Mouse (Mus musculus) embryo, embryonic 11.5 days (tissue): ENCODE results near the gene Csnk1g2.

ENCODE experiments used
- DNase-seq: peaks from one replicate; pipeline ENCODE4 v3.0.0-alpha.2; 2012; ENCODE audit warnings: low read depth, low spot score

Gene Csnk1g2

DNA sequence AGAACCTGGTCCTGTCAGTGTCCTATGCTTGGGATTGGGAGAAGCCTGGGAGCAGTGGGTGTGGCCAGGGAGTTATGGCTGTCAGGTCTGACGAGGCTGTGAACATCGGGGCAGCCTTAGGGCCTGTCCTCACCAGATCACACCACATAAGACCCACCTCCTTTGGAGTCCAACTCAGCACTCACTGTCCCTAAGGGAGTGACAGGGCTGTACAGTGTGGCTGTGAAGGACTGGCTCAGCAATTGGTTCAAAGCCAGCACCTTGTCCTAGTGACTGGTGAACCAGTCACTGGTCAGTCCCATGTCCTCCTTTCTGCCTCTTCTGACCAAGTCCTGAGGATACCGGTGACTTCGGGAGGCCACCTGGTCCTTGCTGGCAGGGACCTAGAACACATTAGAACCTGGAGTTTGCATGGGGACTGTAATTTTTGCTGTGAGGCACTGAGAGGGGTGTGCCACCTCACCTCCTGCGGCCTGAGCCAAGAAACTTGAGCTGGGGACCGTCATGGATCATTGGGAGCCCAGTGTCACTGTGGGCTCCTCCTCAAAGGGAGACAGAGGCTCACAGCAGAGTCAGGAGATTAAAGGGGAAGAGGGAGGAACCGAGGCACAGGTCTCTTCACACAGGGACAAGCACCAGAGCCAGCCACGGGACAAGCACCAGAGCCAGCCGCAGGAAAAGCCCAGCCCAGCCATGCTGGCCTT, 57.1 kb downstream of the Csnk1g2 start:
- no peak for DNase-seq

DNA sequence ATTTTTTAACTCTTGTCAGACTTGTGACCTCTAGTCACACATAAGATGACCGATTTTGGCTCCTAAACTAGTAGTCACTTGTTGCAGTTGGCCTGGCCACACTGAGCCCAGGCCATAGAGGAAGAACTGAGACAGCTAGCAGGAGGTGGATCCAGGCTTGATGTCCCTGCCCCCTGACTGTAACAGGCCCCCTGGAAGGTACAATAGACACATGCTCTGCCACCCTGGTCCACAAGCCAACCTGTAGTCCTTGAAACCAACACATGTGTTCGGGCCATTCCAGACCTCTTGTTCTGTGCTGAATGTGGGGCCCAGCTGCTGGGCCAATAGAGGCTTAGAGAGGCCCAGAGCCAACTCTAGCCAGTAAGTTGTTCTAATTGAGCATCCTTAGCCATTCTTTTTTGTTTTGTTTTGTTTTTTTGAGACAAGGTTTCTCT, 57.6 kb downstream of the Csnk1g2 start:
- no peak for DNase-seq

DNA sequence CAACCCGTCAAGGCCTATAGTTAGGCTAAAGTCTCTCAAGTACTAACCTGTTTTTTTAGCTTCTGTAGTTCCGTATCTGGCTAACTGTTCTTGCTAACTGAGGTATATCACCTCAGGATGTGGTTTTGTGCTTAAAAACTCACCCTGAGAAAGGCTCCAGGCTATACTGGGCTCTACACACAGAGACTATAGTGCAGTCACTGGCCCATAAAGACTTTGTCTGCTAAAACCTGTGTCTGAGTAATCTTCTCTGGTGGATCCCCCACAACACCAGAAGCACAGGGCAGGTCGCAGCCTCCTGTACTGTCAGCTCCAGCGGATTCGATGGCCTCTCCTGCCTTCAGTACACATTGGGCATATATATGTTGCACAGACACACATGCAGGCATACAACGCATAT, 59.4 kb downstream of the Csnk1g2 start:
- DNase-seq = no peak

DNA sequence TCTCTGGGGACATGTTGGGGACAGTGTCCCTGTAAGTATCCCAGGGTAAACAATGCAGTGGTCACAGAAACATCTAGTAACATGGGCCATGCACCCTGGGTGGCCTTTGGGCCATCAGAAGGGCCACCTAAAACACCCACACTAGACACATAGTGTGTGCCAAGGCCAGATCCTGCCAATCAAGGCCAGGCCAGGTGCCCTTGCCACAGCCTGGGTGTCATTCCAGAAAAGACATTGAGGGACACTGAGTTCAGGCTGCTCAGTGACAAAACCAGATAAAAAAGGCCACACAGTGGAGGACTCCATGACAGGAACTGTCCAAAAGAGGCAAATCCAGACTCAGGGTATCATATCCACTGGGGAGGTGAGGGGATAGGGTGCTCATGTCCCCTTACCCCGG, 61.0 kb downstream of the Csnk1g2 start:
- DNase-seq = no peak

DNA sequence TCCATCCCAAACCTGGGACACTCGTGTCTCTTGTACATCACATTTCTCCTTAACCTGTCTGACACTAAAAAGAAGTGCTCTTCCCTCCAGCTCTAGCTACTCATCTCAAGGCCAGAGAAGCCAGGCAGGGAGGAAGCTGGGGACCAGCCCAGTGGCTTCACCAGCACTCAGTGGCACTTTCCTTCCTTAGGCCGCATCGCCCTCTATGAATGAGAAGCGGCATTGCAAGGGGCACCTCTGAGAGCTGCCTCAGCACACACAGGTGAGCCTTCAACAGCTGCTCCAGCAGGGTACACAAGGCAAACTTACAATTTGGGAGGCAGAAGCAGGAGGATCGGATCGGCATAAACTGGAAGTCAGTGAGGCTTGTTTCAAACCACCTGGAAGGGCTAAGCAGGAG, 61.6 kb downstream of the Csnk1g2 start:
- no peak for DNase-seq

DNA sequence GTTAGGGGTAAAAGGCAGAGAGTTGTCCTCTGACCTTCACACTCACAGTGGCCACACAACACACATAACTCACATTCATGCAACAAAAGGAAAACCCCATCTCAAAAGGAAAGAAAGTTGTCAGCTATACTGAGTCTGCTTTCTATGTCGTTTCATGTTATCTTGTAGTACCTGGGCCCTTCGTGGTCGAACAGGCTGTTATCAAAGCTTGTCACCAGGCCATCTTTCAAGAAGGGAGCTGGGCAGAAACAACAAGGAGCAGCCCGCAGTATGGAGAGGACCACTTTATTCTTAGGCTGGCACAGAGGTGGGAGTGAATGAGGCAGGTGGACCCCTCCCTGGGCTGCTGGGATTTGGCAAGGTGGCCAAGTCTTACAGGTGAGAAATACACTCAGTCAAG, 62.3 kb downstream of the Csnk1g2 start:
- no peak for DNase-seq

DNA sequence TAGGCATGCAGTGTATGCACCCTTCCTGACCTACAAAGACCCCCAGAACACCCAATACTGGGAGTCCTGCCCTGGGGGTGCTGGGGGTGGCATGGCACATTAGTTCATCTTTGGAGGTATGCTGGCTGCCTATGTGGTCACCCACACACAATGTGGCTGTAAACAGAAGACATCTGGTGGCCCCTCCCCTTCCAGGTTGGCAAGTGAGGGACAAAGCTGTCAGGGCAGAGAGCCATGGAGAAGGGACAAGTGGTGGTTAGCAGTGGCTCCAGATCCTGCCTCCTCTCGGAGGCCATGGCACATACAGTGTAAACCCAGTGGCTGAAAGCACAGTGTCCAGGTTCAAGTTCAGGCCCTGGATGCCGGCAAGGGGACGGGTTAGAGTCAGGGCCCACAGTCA, 64.0 kb downstream of the Csnk1g2 start:
- no peak for DNase-seq

DNA sequence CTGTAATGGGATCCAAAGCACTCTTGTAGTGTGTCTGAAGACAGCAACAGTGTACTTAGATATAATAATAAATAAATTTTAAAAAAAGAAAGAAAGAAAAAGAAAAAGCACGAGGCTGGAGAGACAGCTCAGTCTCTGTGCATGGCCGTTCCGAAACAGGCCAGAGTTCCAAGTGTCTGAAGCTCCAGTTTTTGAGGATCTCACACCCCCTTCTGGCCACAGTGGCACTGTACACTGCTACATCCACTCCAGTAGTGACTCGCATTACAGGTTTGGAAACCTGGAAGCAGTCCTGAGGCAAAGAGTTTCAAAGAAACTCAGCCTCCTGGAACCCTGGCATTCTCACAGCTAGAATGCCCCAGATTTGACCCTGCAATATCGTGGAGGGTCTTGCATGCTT, 65.2 kb downstream of the Csnk1g2 start:
- no peak for DNase-seq
